Mouse (Mus musculus) heart, postnatal 36 days (tissue): ENCODE data around the gene Prss57. TPM values are rescaled to one million over a fixed set of nuclear protein-coding genes. Genes with fewer than 3 reads are reported as not detected.

Source experiments
- DNase-seq, 2 experiments: peaks; one replicate each; pipeline ENCODE4 v3.0.0; 2021 to 2022
- intact Hi-C: fragments of 180-260 bp; cut with DNase I; formaldehyde crosslinking; loops from one replicate; pipeline ENCODE4 v1.15.1; 2025
- total RNA-seq, 2 experiments: library from RNA; stranded (reverse); gene quantifications; 2 replicates each; pipeline ENCODE4 v1.2.3; 2021

Gene Prss57
- total RNA-seq, 2 experiments from 2014 or later = not detected

DNA sequence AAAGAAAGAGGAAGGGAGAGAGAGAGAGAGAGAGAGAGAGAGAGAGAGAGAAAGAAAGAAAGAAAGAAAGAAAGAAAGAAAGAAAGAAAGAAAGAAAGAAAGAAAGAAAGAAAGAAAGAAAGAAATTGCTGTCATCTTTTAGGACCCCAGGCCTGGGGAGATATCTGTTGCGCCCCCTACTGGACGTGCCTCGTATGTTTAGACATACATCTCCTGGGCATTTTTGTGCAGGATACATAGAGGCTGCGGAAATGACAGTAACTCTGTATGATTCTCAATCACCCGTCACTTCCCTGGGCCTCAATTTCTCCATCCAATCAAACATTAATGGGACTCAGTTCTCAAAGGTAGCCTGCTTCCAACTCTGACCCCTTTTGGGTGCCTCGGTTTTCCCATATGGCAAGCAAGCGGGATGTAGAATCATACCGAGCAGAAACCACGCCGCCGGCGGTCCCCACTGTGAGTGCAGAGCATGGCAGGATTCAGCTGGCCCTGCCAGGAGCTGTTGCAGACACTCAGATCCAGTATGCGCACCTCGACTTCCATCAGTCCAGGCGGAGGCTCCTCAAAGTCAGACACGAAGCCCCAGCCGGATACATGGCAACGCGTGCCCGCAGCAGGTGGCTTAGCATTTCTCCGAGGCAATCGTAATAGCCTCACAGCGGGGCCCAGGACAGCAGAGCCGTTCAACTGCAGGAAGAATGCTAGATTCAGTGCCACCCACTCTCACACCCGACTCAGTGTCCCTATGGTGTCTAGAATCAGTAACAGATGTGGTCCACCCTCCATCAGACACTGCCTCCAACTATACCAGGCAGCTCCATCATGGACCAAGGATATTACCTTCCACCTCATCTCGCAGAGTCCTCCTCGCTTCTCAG is 6.6 kb downstream of the Prss57 start:
- no peak for DNase-seq
- intact Hi-C loops = no loop called here

DNA sequence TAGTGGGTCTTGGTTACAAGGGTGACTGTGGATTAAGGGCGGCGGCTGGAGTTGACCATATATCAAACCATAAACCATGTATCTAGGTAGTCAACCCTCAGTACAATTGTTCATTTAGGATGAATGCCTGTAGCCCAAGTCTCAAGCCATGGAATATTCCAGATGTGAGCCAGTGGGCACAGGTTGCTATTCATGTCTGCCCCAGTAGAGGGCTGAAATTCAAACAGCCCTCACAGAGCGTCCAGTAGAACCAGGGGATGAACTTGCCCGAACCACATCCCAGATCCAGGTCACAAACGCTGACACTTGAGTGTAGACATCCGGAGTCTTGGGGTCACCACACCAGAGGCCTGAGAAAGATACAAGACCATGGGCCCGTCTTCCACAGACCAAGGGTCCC is 7.7 kb downstream of the Prss57 start:
- DNase-seq = no peak
- intact Hi-C loops = no loop called here

DNA sequence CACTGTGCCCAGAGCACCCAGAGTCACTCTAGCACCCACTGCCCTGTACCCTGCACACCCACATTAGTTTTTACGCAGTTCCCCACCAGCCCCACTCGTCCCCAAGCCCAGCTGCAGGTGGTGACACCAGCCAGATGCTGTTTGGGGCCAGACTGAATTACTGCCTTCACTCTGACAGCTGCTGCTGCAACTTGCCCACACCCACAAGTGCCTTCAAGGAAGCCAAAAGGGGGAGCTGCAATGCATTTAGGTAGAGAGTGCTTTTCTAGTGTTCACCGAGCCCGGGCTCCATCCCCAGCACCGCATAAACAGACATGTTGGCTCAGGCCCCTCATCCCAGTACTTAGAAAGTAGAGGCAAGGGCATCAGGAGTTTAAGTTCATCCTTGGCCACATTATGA is 8.8 kb downstream of the Prss57 start:
- DNase-seq = no peak
- intact Hi-C loops = no loop called here

DNA sequence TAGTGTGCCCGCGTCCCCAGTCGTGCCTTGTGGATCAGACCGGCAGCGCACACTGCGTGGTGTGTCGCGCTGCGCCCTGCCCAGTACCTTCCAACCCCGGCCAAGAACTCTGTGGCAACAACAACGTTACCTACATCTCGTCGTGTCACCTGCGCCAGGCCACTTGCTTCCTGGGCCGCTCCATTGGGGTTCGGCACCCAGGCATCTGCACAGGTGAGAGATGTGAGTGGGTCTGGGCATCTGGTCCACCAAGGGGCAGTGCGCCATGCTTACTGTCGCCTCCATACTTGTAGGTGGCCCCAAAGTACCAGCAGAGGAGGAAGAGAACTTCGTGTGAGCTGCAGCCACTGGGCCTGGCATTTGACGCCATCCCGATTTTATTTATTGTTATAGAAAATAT is 9.6 kb downstream of the Prss57 start:
- intact Hi-C loops = no loop called here
- DNase-seq = no peak

DNA sequence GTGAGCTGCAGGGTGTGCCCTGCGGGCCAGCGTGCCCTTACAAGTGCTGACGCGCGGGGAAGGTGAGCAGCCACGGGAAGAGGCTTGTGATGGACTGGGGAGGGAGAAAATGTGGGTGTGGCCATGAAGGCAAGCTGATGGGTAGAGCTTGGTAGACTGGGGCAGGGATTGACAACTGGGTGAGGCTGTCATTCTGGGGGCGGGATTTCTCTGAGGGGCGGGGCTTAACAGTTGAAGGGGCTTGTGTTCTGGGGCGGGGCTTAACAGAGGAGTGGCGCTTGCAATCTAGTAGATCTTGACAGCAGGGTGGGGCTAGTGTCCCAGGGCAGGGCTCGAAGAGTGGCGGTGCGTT is 10.1 kb downstream of the Prss57 start:
- intact Hi-C loops = no loop called here
- DNase-seq = no peak

DNA sequence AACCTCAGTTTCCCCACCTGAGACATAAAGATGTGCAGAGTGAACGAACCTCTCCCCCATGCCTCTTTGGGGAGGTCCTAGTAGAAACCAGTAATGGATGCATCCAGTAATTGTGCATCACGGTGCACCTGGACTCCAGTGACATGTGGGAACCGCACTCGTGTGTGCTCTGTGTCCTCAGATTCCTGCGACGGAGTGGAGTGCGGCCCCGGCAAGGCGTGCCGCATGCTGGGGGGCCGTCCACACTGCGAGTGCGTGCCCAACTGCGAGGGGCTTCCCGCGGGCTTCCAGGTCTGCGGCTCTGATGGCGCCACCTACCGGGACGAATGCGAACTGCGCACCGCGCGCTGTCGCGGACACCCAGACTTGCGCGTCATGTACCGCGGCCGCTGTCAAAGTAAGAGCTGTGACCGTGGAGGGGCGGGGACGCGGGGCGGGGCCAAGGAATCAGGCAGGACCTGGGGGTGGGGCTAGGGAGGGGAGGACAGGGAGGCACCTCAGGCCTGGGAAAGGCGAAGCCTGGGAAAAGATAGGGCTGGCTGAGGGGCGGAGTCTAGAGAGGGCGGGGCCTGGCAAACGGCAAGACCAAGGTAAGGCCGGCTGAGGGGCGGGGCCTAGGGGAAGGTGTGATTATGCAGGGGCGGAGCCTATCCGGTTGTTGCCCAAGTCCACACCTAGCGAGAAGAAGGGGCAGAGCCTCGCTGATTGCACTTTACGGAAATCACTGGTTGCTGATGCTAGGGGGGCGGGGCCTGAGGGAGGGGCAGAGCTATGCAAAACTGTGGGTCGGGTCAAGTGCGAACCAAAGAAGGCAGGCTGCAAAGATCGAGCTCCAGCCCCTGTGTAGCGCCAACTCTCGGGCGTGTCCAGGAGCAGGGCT is 10.7 kb downstream of the Prss57 start:
- DNase-seq = peak; percentile 94 to 96
- intact Hi-C loops = no loop called here

DNA sequence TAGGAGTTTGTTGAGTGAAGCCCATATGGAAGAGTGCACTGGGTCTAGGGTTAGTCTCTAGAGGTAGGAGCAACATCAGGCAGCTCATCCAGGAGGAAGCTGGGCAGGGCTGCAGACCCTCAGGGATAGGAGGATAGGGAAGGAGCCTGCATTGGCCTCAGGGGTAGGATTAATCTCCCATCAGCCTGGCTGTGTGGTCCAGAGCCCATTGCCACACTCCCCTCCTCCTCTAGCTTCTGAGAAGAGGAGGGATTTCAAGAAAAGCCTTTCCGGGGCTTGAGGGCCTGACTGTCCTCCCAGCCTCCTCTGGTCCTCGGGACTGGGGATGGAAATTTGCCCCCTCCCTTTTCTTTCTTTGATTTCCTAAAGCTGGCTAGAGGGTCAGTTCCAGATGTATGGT is 11.6 kb downstream of the Prss57 start:
- intact Hi-C loops = no loop called here
- no peak for DNase-seq

DNA sequence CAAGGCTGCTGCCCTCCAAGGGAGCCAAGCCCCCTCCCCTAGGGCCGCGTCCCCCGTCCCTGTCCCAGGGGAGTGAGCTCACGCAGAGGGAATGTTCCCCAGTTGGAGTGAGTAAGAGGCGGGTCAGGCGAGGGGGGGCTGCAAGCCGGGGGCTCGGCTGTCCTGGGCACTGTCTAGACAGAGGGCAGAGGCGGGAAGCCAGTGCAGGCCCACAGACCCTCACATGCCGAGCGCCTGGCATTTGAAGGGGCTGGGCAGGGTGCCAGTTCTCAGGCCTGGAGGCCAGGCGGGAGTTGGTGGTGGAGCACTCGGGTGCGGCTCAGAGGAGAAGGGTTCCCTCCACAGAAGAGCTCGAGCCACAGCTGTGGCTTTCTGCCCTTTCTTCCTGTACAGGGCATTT is 12.8 kb downstream of the Prss57 start:
- intact Hi-C loops = no loop called here

DNA sequence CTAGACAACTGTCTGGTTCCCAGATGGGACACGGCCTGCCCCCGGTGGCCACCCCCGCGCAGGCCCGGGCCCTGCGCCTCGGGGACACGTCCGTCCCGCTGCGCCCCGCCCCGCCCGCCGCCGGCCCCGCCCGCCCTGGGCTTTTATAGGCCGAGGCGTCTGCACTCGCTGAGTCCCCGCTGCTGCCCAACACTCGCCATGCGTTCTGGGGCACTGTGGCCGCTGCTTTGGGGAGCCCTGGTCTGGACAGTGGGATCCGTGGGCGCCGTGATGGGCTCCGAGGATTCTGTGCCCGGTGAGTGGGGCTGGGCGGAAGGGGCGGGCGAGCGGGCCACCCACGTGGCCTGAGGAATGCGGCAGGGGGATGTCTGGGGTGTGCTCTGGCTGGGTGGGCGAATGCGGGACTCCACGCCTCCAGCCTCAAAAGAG is 13.6 kb downstream of the Prss57 start, which contains the start of gene Fstl3:
TSS of gene Fstl3 (plus strand) at position 170 of the 429 bp plus-strand sequence.
- intact Hi-C loops = no loop called here
- no peak for DNase-seq

More for the DNA sequence above, 12.8 kb downstream of the Prss57 start:
- DNase-seq = peak in 1 of 2 experiments; percentile 53

DNA sequence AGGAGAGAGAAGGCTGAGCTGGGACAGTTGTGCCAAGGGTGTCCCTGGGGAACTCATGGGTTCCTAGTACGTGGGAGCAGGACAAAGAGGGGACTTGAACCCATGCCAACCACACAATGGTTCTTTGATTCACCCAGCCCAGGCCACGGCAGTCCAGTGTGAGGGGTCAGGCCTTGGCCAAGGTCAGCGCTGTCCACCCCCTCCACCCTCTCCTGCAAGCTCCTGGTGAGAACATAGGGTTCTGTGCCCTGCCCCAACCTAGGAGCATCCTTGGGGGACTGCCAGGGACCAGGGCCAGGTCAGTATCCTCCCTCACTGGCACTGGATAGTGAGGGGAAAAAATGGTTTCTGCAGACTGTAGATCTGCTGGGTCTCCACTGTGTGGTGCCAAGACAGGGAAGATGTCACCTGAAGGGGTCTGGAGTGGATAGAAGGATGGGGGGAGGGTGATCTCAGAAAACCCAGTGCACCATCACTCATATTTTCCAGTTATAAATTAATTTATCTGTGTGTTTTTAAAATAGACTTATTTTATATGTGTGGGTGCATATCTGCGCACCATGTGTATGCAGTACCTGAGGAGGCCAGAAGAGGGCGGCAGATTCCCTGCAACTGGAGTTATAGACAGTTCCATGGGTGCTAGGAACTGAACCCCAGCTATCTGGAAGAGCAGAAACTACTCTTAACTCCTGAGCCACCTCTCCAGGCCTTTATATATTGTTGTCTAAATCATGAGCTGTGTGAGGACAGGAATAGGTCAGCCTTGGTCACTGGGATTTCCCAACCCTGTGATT is 16.1 kb downstream of the Prss57 start:
- intact Hi-C loops = no loop called here

DNA sequence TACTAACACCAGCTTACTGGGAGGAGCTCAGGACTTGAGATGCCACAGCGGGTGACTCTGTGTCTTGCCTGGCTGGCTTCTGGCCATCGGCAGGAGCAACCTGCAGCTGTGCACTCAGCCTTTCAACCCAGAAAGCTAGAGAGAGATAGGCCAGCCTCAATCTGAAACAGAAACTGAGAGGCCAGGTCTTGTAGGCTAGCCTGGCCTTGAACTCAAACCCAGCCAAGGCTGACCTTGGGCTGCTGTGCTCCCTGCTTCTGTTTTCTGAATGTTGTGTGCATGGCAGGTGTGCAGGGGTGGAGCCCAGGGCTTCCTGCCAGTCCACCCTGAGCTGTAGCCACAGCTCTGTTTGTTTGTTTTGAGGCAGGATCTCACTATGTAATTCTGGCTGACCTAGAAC is 17.6 kb downstream of the Prss57 start:
- intact Hi-C loops = no loop called here
- no peak for DNase-seq

More for the DNA sequence above, 16.1 kb downstream of the Prss57 start:
- DNase-seq = no peak

DNA sequence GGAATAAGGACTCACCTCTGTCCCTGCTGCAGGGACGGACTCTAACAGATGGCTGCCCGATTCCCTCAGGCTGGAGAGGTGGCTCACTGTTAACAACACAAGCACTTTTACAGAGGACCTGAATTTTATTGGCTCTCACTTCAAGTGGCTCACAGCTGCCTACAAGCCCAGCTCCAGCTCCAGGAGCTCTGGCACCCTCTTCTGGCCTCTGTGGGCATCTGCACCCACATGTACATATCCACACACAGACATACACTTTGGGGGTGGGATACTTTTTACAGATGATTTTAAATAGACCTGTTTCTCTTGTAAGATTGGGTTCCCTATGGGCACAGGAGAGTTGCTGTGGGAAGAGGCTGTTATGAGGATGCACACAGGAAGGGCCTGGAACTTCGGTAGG is 18.4 kb downstream of the Prss57 start:
- intact Hi-C loops = no loop called here
- no peak for DNase-seq

DNA sequence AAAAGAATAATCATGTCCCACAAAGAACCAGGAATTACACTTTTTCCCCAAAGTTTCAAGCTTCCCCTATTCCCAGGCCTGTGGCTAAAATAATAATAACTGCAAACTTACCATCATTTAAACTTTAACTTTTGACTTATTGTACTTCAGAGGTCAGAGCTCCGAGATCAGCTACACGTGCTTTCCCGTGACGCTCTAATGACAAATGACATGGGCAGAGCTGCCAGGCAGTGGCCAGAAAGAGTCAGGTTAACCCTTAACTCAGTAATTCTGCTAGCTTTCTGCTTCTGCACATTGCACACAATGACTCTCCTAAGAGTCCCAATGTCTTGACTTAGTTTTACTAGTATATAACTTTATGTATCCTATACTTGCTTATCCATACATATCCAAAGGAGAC is 21.4 kb downstream of the Prss57 start:
- DNase-seq = no peak
- intact Hi-C loops = loop anchor here (2.0 kb wide), 1 partner anchor 19 kb away; no protein-coding TSS in a partner anchor

DNA sequence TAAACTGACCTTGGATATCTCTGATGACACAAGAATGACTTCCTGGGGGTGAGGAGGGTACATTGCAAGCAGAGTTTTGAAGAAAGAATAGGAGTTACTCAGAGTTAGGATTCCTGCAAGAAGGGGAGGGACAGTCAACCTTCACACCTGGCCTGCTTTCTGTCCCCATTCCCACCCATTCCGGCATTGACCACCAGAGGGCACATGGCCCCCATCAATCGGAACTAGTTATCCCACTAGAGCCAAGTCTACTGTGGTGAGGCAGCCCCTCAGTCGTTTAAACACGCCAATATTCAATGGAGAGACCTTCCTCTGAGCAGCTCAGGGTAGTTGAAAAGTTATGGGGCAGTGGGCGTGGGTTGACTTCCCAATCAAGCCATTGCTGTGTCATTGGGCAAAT is 22.4 kb downstream of the Prss57 start:
- peak; percentile 77 to 78 for DNase-seq
- intact Hi-C loops = loop anchor here (1.0 to 2.0 kb wide), 2 partner anchors 20 to 44 kb away; no protein-coding TSS in a partner anchor

DNA sequence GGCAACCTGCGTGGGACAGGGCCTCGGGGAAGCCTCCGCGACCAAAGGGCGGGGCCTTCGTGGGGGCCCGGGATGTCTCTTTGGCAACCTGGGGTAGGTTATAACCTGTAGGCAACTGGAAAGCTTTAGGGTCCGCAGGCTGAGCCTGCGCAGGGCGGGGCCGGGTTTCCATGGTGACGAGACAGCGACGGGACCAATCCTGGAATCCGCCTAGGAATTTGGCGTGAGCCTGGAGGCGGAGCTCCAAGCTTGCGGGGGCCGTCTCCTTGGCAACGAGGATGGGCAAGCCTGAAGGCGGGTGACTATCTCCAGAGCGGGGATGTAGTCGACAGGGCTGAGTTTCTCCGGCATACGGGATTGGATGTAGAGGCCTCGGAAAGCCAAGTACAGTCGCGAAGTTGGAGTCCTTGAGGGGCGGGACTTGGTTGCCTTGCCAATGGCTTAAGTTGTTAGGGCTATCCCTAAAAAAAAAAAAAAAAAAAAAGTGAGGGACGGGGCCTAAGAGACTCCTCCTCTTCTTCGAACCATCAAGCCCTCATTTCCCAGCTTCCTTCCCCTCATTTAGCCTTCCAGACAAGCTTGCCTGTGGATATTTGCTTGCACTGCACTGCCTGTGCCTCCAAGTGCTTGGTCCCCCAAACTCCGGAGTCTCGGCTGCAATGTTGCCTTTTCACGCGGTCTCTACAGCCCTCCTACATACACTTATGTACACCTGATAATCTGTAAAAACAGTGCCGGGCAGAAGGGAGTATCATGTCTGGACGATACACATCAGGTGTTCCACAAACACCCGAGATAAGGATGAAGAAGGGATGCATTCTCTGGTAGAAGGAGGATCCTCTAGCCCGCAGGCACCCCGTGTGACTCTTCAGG is 23.2 kb downstream of the Prss57 start:
- intact Hi-C loops = loop anchor here (1.0 to 2.0 kb wide), 2 partner anchors 21 to 45 kb away; no protein-coding TSS in a partner anchor
- peak; percentile 88 to 90 for DNase-seq

DNA sequence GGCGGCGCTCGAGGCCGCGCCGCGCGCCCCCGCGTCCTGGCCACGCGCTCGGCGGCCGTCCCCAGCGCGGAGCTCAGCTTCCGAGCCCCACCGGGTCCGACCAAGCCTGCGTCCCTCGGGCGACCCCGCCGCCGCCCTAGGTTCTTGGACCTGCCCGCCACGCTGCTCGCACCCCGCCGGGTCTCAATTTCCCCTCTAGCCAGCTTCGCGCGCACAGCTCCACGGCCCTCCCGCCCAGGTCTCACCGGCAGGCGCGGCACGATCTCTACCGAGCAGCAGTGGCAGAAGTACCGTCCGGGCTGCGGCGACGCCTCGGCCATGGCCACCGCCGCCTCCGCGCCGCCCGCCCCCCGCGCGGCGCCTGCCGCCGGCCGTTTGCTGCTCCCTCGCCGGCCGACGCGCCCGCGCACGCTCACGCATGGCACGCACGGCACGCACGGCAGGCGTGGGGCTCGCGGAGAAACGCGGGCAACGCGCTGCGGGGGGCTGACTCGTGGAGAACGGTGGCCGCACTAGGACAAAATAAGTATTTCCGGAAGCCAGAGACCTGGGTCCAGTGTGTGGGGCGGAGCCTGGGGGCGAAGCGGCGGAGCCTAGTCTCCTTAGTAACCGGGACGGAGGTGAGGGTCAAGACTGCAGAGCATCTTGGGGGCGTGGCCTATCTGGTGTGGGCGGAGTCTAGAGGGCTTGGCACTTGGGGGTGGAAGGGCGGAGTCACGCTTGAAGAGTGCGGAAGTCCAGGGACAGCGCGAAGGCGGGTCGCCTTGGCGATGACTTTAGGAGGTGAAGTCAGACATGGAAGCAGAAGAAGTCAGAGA is 24.0 kb downstream of the Prss57 start, which contains the start of gene Rnf126:
TSS of gene Rnf126 (minus strand) at position 445 of the 818 bp plus-strand sequence.
- DNase-seq = peak; percentile 99 to 100
- intact Hi-C loops = no loop called here

DNA sequence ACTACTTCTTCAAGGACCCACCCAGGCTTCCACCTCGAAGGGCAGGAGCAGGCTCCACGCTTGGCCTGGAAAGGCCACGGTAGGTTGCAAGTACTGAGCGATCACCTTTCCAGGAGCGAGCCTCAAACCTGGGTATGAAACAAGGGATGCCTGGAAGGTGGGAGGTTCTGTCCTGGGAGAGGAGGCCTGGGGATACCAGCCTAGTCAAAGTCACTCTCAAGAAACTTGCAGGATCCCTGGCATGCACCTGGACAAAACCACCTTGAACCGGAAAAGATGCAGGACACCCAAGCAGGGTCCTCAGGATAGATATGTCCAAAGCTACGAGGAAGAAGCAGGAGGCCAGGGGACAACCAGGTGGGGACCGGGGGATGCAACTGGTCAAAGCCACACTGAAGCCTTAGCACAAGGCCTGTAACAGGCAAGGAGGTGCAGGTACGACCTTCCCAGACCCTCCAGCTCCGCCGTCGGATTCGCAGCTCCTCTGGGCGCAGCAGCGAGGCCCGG is 24.7 kb downstream of the Prss57 start:
- intact Hi-C loops = no loop called here
- no peak for DNase-seq

DNA sequence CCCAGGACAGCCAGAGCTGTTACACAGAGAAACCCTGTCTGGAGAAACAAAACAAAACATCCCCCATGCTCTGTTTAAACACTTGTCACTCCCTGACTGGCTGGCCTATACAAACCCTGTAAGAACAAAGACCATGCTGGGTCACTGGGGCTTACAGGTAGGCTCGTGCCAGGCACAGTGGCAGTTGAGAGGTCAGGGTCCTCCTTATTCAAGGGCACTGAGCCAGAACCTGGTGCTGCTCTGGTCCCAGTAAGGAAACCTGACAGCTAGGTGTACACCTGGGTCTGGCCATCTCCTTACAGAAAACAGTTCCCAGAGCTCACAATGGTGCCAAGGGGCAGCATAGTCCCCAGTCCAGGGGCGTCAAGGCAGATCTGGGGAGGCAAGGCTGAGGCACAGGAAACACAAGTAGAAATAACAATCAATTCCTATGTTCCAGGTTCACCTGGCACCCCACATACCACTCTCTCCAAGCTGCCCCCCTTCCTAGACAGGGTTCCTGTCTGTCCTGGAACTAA is 25.5 kb downstream of the Prss57 start:
- intact Hi-C loops = loop anchor here (2.0 kb wide), 1 partner anchor 16 kb away; no protein-coding TSS in a partner anchor
- DNase-seq = no peak
